In the genomic region with DNA sequence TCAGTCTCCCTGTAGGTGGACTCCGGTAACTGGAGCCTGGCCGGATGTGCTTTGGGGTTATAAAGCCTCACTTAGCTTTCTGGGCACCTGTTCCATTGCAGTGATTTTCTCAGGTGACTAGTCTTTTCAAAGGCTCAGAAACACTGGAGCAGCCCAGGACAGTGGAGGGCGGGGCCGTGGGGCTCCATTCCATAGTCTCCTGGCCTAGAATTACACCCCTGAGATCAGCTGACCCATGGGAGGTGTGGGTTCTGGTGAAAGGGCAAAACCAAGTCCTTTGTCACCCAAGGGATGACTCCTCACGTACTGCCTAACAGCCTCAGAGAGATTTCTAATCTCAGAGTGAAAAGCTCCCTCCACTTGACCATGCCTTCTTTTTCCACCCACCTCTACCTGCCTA, we compare ENCODE assay signal across 22 mouse cellular contexts. TPM values are rescaled to one million over a fixed set of nuclear protein-coding genes. Genes with fewer than 3 reads are reported as not detected.
DNase-seq lines count a peak whose midpoint lies in the region; ATAC-seq and TF ChIP-seq lines count a peak whose summit lies in the region.
"Had no signal": no experiment of that assay in that cellular context is flagged by ENCODE, and none has a peak within 500 bp of the region (broad histone marks: within the 10 kb centered on the region; RNA-seq: fewer than 3 reads in every experiment).

No protein-coding gene starts in this region.

- H3K36me3 ChIP-seq in kidney, postnatal 0 days (ENCODE audit: insufficient read depth, low read length): no peaks in the 10 kb centered on the region
- H3K36me3 ChIP-seq in kidney, embryonic 14.5 days (ENCODE audit: control insufficient read depth, insufficient read depth, low read length): no peaks in the 10 kb centered on the region
- H3K36me3 ChIP-seq in intestine, embryonic 16.5 days (ENCODE audit: control insufficient read depth, insufficient read depth, low read length): no peaks in the 10 kb centered on the region
- H3K36me3 ChIP-seq: forebrain, embryonic 15.5 days; heart, embryonic 15.5 days; hindbrain, embryonic 15.5 days had no signal

- H3K4me3 ChIP-seq in kidney, postnatal 0 days (replicated peaks; ENCODE audit: low read depth, low read length): no peak overlapping the region
- no peak overlapping the region for H3K4me3 ChIP-seq in kidney, embryonic 14.5 days (ENCODE audit: low read length)
- no peak overlapping the region for H3K4me3 ChIP-seq in intestine, embryonic 16.5 days (ENCODE audit: low read length)
- H3K4me3 ChIP-seq: forebrain, embryonic 15.5 days; heart, adult 2 months; heart, embryonic 15.5 days; hindbrain, embryonic 15.5 days had no signal

- no peak overlapping the region for H3K9ac ChIP-seq in kidney, postnatal 0 days (ENCODE audit: low read depth, low read length)
- no peak overlapping the region for H3K9ac ChIP-seq in kidney, embryonic 14.5 days (ENCODE audit: low read depth, low read length)
- H3K9ac ChIP-seq in intestine, embryonic 16.5 days (ENCODE audit: low read depth, low read length): no peak overlapping the region
- H3K9ac ChIP-seq: forebrain, embryonic 15.5 days; heart, embryonic 15.5 days; hindbrain, embryonic 15.5 days had no signal

- H3K27ac ChIP-seq in kidney, postnatal 0 days: 0 out of 2 replicates have a peak overlapping the region, but pooled peaks have one; percentile 3
- no peak overlapping the region for H3K27ac ChIP-seq in kidney, embryonic 14.5 days (ENCODE audit: low read depth, low read length)
- peak overlapping the region; percentile 35; the same call in 1 of the 2 replicates for H3K27ac ChIP-seq in intestine, embryonic 16.5 days (ENCODE audit: low read length)
- H3K27ac ChIP-seq: forebrain, embryonic 15.5 days; heart, adult 2 months; heart, embryonic 15.5 days; hindbrain, embryonic 15.5 days had no signal

- H3K9me3 ChIP-seq in kidney, postnatal 0 days (replicated peaks; ENCODE audit: low read length): no peaks in the 10 kb centered on the region
- H3K9me3 ChIP-seq in kidney, embryonic 14.5 days (ENCODE audit: control insufficient read depth, low read length): no peaks in the 10 kb centered on the region
- H3K9me3 ChIP-seq in intestine, embryonic 16.5 days (ENCODE audit: control insufficient read depth, low read length): no peaks in the 10 kb centered on the region
- H3K9me3 ChIP-seq: forebrain, embryonic 15.5 days; heart, embryonic 15.5 days; hindbrain, embryonic 15.5 days had no signal

- ATAC-seq in kidney, postnatal 0 days (replicated peaks; ENCODE audit: low FRiP score, low read depth): no peak
- no peak for ATAC-seq in kidney, embryonic 14.5 days (ENCODE audit: low FRiP score, low TSS enrichment)
- peak; percentile 81 for ATAC-seq in intestine, embryonic 16.5 days
- ATAC-seq: forebrain, embryonic 15.5 days; Patski had no signal

- no peak for TF ChIP-seq CTCF in kidney, postnatal 0 days (IDR thresholded peaks at IDR 0.05; ENCODE audit: low read depth)

- 59% methylated on average over 5 of the region's 5 CpGs for WGBS in kidney, postnatal 0 days
- WGBS in kidney, embryonic 14.5 days: 68% methylated on average over 5 of the region's 5 CpGs
- WGBS in intestine, embryonic 16.5 days: 64% methylated on average over 5 of the region's 5 CpGs

- H3K4me1 ChIP-seq in kidney, postnatal 0 days (replicated peaks; ENCODE audit: insufficient read depth, low read length): 0 out of 2 replicates have a peak, but pooled peaks cover 8% of the 10 kb centered on the region
- peaks cover 10% of the 10 kb centered on the region; the same call in 1 of the 2 replicates for H3K4me1 ChIP-seq in kidney, embryonic 14.5 days (ENCODE audit: control insufficient read depth, insufficient read depth, low read length)
- H3K4me1 ChIP-seq in intestine, embryonic 16.5 days (ENCODE audit: control insufficient read depth, insufficient read depth, low read length): peaks cover 16% of the 10 kb centered on the region

- no peak overlapping the region for H3K4me2 ChIP-seq in kidney, postnatal 0 days (ENCODE audit: low read length)
- H3K4me2 ChIP-seq in kidney, embryonic 14.5 days (replicated peaks; ENCODE audit: low read depth, low read length): no peak overlapping the region
- H3K4me2 ChIP-seq in intestine, embryonic 16.5 days (ENCODE audit: low read depth, low read length): no peak overlapping the region
- H3K4me2 ChIP-seq: forebrain, embryonic 15.5 days; heart, embryonic 11.5 days; heart, embryonic 15.5 days; hindbrain, embryonic 15.5 days had no signal

- DNase-seq in heart, adult 11 months: peak; percentile 79
- DNase-seq in heart, postnatal 4 days: no peak
- no peak for DNase-seq in kidney, postnatal 0 days (ENCODE audit: low spot score)
- no peak for DNase-seq in frontal cortex, adult 2 months (ENCODE audit: extremely low spot score in 1 of 2, low spot score in 1 of 2)
- DNase-seq in right cerebral cortex, postnatal 36 days (ENCODE audit: low spot score in 2 of 2): no peak
- DNase-seq: adrenal gland, adult 2 months; adrenal gland, postnatal 25 days; cerebellum, adult 18-20 months; cerebellum, adult 9-11 months; gastrocnemius, postnatal 10 days; heart, adult 2 months; heart, postnatal 14 days had no signal

- no peaks in the 10 kb centered on the region for H3K27me3 ChIP-seq in kidney, postnatal 0 days (ENCODE audit: insufficient read depth, low read length)
- H3K27me3 ChIP-seq in kidney, embryonic 14.5 days (ENCODE audit: control insufficient read depth, insufficient read depth, low read length): no peaks in the 10 kb centered on the region
- no peaks in the 10 kb centered on the region for H3K27me3 ChIP-seq in intestine, embryonic 16.5 days (replicated peaks; ENCODE audit: control insufficient read depth, insufficient read depth, low read length)
- H3K27me3 ChIP-seq: forebrain, embryonic 15.5 days; hindbrain, embryonic 15.5 days; Patski had no signal

RNA-seq across cellular contexts. Expression of gene Tmem211, which starts 3.5 kb away (rescaled TPM):
- not detected for total RNA-seq in heart, postnatal 4 days (2021)
- 0.12 and 0.22 TPM in 2 replicates for polyA plus RNA-seq in kidney, postnatal 0 days (2015; fragmentation: Nextera tagmentation; extraction: Ambion mirVana)
- 0.15 and 0.31 TPM in 2 replicates for polyA plus RNA-seq in kidney, embryonic 14.5 days (2014; fragmentation: Nextera tagmentation; extraction: Ambion mirVana)
- 0.13 and 0.28 TPM in 2 replicates for polyA plus RNA-seq in intestine, embryonic 16.5 days (2015; fragmentation: Nextera tagmentation; extraction: Ambion mirVana)
- polyA plus RNA-seq in frontal cortex, adult 2 months (2012; rRNA removed): 0.04 TPM in 1 of 2 replicates, not detected in the other
- total RNA-seq: adrenal gland, adult 2 months; adrenal gland, postnatal 25 days; gastrocnemius, postnatal 10 days; gastrocnemius, postnatal 4 days; heart, adult 2 months; heart, postnatal 14 days had no signal
- polyA plus RNA-seq: adrenal gland, adult 2 months; C2C12; forebrain, embryonic 15.5 days; heart, adult 2 months; heart, embryonic 11.5 days; heart, embryonic 15.5 days; hindbrain, embryonic 11.5 days; hindbrain, embryonic 15.5 days; Patski had no signal

RNA-seq across cellular contexts. Expression of gene 2900026A02Rik, which starts 9.2 kb away (rescaled TPM):
- 10 to 100 TPM; 46.8 to 48.3 TPM for total RNA-seq in heart, postnatal 4 days (2021)
- polyA plus RNA-seq in kidney, postnatal 0 days (2015; fragmentation: Nextera tagmentation; extraction: Ambion mirVana): 4.8 and 5.0 TPM in 2 replicates
- polyA plus RNA-seq in kidney, embryonic 14.5 days (2014; fragmentation: Nextera tagmentation; extraction: Ambion mirVana): 3.9 and 5.4 TPM in 2 replicates
- 8.3 and 9.5 TPM in 2 replicates for polyA plus RNA-seq in intestine, embryonic 16.5 days (2015; fragmentation: Nextera tagmentation; extraction: Ambion mirVana)
- polyA plus RNA-seq in frontal cortex, adult 2 months (2012; rRNA removed): 17.8 and 18.7 TPM in 2 replicates
